Mouse (Mus musculus) ES-E14 (cell line): ENCODE measurements around the gene Rem2.

Source experiments
- CHD2 ChIP-seq: IDR thresholded peaks from 2 replicates; pipeline ENCODE4 v1.6.1; 2014; ENCODE audit warnings: mild to moderate bottlenecking, low read depth, low read length, inconsistent platforms
- ZC3H11A ChIP-seq: IDR thresholded peaks from 2 replicates; pipeline ENCODE4 v1.6.1; 2012; ENCODE audit warnings: low read depth, mild to moderate bottlenecking, inconsistent platforms, low read length, borderline replicate concordance
- ZNF384 ChIP-seq: IDR thresholded peaks from 2 replicates; pipeline ENCODE4 v1.6.1; 2012; ENCODE audit warnings: low read depth, low read length, inconsistent platforms

DNA sequence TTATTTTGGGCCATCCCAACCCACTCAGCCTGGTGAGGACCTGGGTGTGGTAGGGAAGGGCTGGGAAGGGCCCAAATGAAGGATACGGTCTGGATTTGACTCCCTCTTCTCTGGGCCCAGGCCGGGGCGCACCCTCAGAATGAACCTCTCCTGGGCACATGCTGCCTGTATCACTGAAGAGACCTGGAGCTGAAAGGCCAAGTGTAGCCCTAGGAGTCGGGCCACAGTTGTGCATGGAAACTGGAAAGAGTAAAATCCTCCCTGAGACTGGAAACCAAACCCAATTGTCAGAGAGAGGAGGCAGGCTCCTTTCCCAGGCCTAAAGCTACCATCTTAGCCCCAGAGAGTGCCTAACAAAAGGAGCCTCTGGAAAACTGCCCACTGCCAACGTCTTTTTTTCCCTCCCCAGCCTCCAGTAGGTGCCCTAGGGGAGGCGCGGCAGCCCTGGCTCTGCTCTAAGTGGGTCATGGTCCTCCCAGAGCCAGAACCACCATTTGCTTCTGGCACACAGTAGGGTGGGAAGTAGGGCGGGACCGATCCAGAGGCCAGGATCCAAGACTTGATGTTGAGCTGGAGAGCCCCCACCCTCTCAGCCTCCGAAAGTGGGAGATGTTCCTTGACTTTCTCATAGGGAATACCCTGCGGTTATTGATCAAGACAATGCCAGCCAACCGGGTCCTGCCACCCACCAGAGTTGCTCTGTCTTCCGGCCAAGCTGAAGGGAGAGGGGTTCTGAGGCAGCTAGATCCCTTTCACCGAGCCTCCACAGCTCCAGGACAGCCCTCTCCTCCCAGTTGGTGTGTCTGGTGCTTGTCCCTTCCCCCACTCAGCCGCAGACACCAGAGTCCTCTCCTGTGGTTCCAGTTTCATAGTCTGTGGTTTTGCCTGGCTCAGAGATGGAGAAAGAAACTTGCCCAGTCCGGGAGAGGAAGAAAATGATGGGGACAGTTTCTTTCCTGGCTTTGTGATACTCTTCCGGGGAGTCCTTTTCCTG, 42.8 kb upstream of the Rem2 start:
- no peak for TF ChIP-seq ZC3H11A
- TF ChIP-seq CHD2: no peak
- no peak for TF ChIP-seq ZNF384
